Mouse (Mus musculus): ENCODE data around the gene Rpf2. TPM values are rescaled to one million over a fixed set of nuclear protein-coding genes. Genes with fewer than 3 reads are reported as not detected.

Gene Rpf2
- polyA plus RNA-seq, 1 experiment from 2014 or later: 76.7 TPM

DNA sequence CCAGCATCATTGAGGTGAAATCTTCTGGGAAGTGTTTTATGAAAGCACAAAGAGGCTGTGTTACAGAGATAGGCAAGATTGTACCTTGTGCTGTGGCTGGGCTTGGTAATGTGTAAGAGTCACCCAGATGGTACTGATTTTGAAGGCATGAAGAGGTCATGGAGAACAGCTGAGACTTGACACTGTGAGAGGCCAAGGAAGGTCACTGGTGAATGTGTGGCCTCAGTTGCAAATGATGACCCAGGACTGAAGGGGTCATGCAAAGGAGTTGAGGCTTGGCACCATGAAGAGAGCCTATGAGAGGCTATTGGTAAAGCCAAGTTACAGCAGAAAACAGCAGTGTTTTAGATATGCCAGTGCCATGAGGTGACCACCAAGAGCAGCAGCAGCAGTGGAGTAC lies 60.9 kb downstream of the Rpf2 start:
- Histone ChIP-seq H3K4me1 (replicated peaks; ENCODE audit: control insufficient read depth, insufficient read depth, low read length) (no peaks in the 10 kb centered on the region), H3K27ac (ENCODE audit: low read length) (no peak overlapping the region), H3K9me3 (ENCODE audit: control insufficient read depth, low read length) (no peaks in the 10 kb centered on the region), H3K4me3 (replicated peaks; ENCODE audit: low read length) (no peak overlapping the region), H3K27me3 (replicated peaks; ENCODE audit: control insufficient read depth, insufficient read depth, low read length) (no peaks in the 10 kb centered on the region), H3K36me3 (ENCODE audit: control insufficient read depth, insufficient read depth) (no peaks in the 10 kb centered on the region), H3K9ac (replicated peaks; ENCODE audit: low read depth, low read length) (no peak overlapping the region), H3K4me2 (ENCODE audit: low read length) (no peak overlapping the region)
- no peak for ATAC-seq

DNA sequence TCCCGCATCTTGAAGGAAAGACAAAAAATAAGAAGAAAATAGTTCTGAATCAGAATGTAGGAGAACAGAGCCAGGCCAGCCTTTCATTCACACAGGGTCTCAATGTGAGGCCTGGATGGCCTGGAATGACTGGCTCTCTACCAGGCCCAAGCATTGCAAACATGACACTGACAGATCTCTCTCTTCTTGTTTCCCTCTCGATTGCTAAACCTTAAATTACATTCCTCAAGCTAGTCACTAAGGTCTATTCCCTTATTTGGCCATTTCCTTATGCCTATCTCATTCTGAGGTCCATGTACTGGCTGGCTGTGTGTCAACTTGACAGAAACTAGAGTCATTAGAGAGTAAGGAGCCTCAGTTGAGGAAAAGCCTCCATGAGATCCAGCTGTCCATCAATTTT lies 66.8 kb downstream of the Rpf2 start:
- ATAC-seq: no peak
- Histone ChIP-seq H3K36me3 (ENCODE audit: control insufficient read depth, insufficient read depth) (no peaks in the 10 kb centered on the region), H3K27me3 (replicated peaks; ENCODE audit: control insufficient read depth, insufficient read depth, low read length) (no peaks in the 10 kb centered on the region), H3K4me3 (replicated peaks; ENCODE audit: low read length) (no peak overlapping the region), H3K4me2 (ENCODE audit: low read length) (no peak overlapping the region), H3K9me3 (ENCODE audit: control insufficient read depth, low read length) (no peaks in the 10 kb centered on the region), H3K27ac (ENCODE audit: low read length) (no peak overlapping the region), H3K9ac (replicated peaks; ENCODE audit: low read depth, low read length) (no peak overlapping the region), H3K4me1 (replicated peaks; ENCODE audit: control insufficient read depth, insufficient read depth, low read length) (no peaks in the 10 kb centered on the region)
- 89% methylated on average over 2 of the region's 2 CpGs for WGBS

DNA sequence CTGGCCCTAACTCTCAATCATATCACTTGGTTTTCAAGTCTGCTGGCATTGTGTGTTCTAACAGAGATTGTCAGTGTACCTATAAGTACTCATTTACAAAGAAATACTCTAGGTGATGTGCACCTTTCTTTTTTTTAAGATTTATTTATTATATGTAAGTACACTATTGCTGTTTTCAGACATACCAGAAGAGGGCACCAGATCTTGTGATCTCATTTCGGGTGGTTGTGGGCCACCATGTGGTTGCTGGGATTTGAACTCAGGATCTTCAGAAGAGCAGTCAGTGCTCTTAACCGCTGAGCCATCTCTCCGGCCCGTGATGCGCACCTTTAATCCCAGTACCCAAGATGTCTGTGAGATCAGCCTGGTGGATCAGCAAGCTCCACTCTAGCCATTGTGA lies 67.7 kb downstream of the Rpf2 start:
- Histone ChIP-seq H3K9ac (replicated peaks; ENCODE audit: low read depth, low read length) (no peak overlapping the region), H3K27me3 (replicated peaks; ENCODE audit: control insufficient read depth, insufficient read depth, low read length) (no peaks in the 10 kb centered on the region), H3K9me3 (ENCODE audit: control insufficient read depth, low read length) (no peaks in the 10 kb centered on the region), H3K4me2 (ENCODE audit: low read length) (no peak overlapping the region), H3K27ac (ENCODE audit: low read length) (no peak overlapping the region), H3K4me1 (replicated peaks; ENCODE audit: control insufficient read depth, insufficient read depth, low read length) (no peaks in the 10 kb centered on the region), H3K36me3 (ENCODE audit: control insufficient read depth, insufficient read depth) (no peaks in the 10 kb centered on the region), H3K4me3 (replicated peaks; ENCODE audit: low read length) (no peak overlapping the region)
- WGBS: 92% methylated on average over 5 of the region's 5 CpGs
- no peak for ATAC-seq

DNA sequence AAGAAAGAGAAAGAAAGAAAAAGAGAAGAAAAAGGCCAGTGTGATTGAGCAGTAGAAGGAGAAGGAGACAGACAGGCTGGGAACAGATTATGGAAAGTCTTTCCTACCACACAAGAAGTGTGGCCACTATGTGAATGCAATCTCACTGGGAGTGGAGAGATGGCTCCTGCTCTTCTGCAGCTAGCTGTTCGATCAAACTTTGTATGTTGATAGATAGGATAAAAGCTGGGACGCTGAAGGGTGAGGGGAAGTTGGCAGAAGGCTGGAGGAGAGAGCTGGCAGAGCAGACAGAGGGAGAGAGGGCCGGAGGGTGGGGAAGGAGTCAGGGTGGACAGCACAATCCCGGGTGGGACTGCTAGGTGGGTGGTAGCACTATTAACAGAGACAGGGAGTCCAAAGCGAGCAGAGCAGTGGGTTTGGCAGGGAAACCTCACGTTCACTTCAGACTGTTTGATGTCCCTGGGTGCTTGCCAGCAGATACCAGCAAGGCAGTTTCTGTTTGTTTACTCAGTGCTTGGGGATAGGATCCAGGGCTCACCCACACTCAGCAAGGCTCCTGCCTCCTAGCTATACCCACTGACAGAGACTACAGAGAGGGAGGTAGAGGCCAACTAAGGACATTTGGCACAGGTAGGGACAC lies 69.4 kb downstream of the Rpf2 start:
- H3K4me2 ChIP-seq (ENCODE audit: low read length): no peak overlapping the region
- H3K36me3 ChIP-seq (ENCODE audit: control insufficient read depth, insufficient read depth): no peaks in the 10 kb centered on the region
- no peak for ATAC-seq
- H3K4me1 ChIP-seq (replicated peaks; ENCODE audit: control insufficient read depth, insufficient read depth, low read length): no peaks in the 10 kb centered on the region
- H3K9me3 ChIP-seq (ENCODE audit: control insufficient read depth, low read length): no peaks in the 10 kb centered on the region
- WGBS: 37% methylated on average over 6 of the region's 6 CpGs
- no peak overlapping the region for H3K4me3 ChIP-seq (replicated peaks; ENCODE audit: low read length)
- no peak overlapping the region for H3K27ac ChIP-seq (ENCODE audit: low read length)
- no peaks in the 10 kb centered on the region for H3K27me3 ChIP-seq (replicated peaks; ENCODE audit: control insufficient read depth, insufficient read depth, low read length)
- H3K9ac ChIP-seq (replicated peaks; ENCODE audit: low read depth, low read length): no peak overlapping the region

Other genes starting within 250 kb of the Rpf2 start
- gene Mfsd4b1, start 221.8 kb downstream of the Rpf2 start, polyA plus RNA-seq (2015; fragmentation: Nextera tagmentation; extraction: Ambion mirVana): 0.09 and 0.32 TPM in 2 replicates
- 1.9 and 2.2 TPM in 2 replicates for gene Slc16a10, start 104.8 kb downstream of the Rpf2 start, polyA plus RNA-seq (2015; fragmentation: Nextera tagmentation; extraction: Ambion mirVana)
- gene Gtf3c6, start 11.1 kb upstream of the Rpf2 start, polyA plus RNA-seq (2015; fragmentation: Nextera tagmentation; extraction: Ambion mirVana): 85.4 and 88.5 TPM in 2 replicates
- 46.3 and 47.0 TPM in 2 replicates for gene Amd1, start 55.1 kb upstream of the Rpf2 start, polyA plus RNA-seq (2015; fragmentation: Nextera tagmentation; extraction: Ambion mirVana)
- 19.6 and 23.9 TPM in 2 replicates for gene Cdk19, start 92.5 kb upstream of the Rpf2 start, polyA plus RNA-seq (2015; fragmentation: Nextera tagmentation; extraction: Ambion mirVana)

All from forebrain, embryonic 16.5 days (tissue).